Mouse (Mus musculus) adrenal gland (tissue): Measurements from ENCODE around the gene Ifih1.

Source experiments
- intact Hi-C: fragments of 180-260 bp; cut with DNase I; formaldehyde crosslinking; loops from one replicate; pipeline ENCODE4 v1.15.1; 2025

Gene Ifih1

DNA sequence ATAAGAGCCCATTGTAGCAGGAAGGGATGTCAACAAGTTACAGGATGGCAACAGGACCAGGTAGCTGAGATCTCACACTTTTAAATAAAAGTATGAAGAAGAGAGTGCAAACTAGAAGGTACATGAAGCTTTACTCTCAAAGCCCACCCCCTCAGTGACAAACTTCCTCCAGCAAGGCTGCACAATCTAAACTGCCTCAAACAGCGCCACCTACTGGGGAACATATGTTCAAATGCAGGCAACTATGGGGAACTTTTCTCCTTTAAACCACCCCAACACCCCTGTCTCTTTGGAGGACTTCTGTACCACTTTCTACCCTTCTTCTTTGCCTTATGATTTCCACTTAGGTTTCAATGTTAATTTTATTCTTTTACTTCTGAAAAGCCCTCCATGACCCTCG lies 88.6 kb downstream of the Ifih1 start:
- intact Hi-C loops = no loop called here

DNA sequence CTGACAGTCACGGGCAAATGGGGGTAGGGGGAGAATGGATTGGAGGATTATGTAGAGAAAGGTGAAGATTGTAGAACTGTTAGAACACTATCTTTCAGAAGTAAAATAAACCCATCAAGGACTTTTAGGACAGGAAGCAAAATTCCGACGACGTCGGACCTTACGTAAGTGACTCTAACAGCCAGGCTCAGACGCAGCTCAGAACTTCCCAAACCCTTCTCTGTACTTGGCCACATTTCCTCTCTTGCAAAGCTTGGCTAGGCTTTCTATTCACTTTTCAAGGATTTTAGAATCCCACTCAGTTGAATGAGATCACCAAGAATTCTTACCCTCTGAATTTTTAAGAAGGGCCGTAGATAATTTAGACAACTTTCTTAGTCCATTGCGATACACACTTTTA lies 89.7 kb downstream of the Ifih1 start:
- intact Hi-C loops = no loop called here

DNA sequence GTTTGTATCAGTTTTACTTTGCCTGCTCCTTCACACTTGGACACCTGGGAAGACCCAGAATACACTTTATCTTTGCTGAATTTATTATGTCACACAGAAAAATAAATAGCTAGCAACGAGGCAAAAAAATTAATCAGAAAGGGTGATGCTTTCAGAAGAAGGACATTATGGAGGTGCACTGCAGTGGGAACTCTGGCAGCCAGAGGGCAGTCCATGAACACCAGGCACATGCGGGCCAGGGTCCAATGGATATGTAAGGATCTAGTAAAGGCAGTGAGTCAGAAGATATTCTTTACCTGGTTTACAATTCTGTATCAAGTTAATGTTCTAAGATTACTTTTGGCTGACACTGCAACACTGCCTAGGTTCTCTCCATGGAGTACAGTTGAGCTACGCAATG lies 96.4 kb downstream of the Ifih1 start:
- intact Hi-C loops = loop anchor here (5.0 kb wide), 1 partner anchor 78 kb away; no protein-coding TSS in a partner anchor

DNA sequence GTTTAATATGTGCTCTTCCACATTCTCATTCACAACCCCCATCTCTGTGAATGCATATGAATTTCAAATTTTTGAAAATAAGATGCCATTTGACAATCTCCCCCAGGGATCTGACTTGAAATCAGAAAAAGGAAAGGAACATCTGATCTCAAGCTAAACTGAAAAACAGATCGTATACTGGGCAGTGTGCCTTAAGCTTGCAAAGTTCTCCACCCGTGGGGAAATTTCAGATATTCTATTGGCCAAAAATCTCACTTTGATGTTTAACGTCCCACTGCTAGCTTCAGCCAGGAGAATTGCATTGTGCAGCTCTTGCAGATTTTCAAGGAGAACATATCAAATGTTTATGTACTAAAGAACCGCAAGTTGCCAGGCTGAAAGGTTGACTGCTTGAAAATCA lies 96.9 kb downstream of the Ifih1 start:
- intact Hi-C loops = no loop called here

DNA sequence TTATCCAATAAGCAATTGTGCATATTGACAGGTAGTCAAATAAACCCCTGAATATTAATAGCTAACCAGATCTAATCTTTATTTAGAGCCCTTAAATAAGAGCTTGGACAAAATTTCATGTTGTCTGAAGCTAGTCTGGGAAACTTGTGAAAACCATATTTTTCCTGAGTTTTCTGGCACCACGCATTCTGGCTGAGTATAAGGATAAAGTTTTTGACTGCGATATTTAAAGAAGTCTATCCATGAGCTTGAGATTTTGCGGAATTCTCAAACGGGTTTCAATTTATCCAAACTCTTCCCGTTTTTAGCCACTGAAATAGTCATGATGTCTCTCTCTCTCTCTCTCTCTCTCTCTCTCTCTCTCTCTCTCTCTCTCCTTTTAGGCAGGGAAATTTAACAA lies 98.0 kb downstream of the Ifih1 start:
- intact Hi-C loops = no loop called here
